In genomic region chr15:97664981-97665668, GRCm38 (mm10) we compare ENCODE assay signal across 12 mouse cellular contexts. TPM values are rescaled to one million over a fixed set of nuclear protein-coding genes. Genes with fewer than 3 reads are reported as not detected.
DNase-seq lines count a peak whose midpoint lies in the region; ATAC-seq and TF ChIP-seq lines count a peak whose summit lies in the region.
"Had no signal": no experiment of that assay in that cellular context is flagged by ENCODE, and none has a peak within 500 bp of the region (broad histone marks: within the 10 kb centered on the region; RNA-seq: fewer than 3 reads in every experiment).

No protein-coding gene starts in this region.

- H3K4me2 ChIP-seq in kidney, embryonic 16.5 days (replicated peaks; ENCODE audit: low read depth, low read length): no peak overlapping the region
- H3K4me2 ChIP-seq in CH12.LX (ENCODE audit: insufficient read depth, low read depth, poor library complexity, severe bottlenecking): 0 out of 2 replicates have a peak overlapping the region, but pooled peaks have one; percentile 18
- H3K4me2 ChIP-seq: embryonic facial prominence, embryonic 12.5 days; hindbrain, embryonic 15.5 days; stomach, embryonic 15.5 days had no signal

- H3K27me3 ChIP-seq in kidney, embryonic 16.5 days (ENCODE audit: insufficient read depth, low read length): no peaks in the 10 kb centered on the region
- H3K27me3 ChIP-seq in CH12.LX (replicated peaks): peaks cover 7% of the 10 kb centered on the region
- H3K27me3 ChIP-seq: embryonic facial prominence, embryonic 12.5 days; hindbrain, embryonic 15.5 days; stomach, embryonic 15.5 days had no signal

- no peak overlapping the region for H3K27ac ChIP-seq in kidney, embryonic 16.5 days (ENCODE audit: low read length)
- no peak overlapping the region for H3K27ac ChIP-seq in CH12.LX (ENCODE audit: insufficient read depth, low read depth)
- H3K27ac ChIP-seq: embryonic facial prominence, embryonic 12.5 days; stomach, embryonic 15.5 days had no signal

- TF ChIP-seq RAD21 in CH12.LX (IDR thresholded peaks at IDR 0.05; ENCODE audit: low read depth, low read length): peak; percentile 21

- H3K9me3 ChIP-seq in kidney, embryonic 16.5 days (ENCODE audit: low read length): no peaks in the 10 kb centered on the region
- no peaks in the 10 kb centered on the region for H3K9me3 ChIP-seq in CH12.LX (replicated peaks; ENCODE audit: low read length)
- H3K9me3 ChIP-seq: embryonic facial prominence, embryonic 12.5 days; hindbrain, embryonic 15.5 days; megakaryocyte, embryonic 14.5 days; stomach, embryonic 15.5 days had no signal

- peak; percentile 85 to 92 for TF ChIP-seq CTCF in CH12.LX (conservative IDR thresholded peaks at IDR 0.05 in 1 of 2, IDR thresholded peaks at IDR 0.05 in 1 of 2; ENCODE audit: low read depth in 2 of 2, low read length in 2 of 2)

- in situ Hi-C loops in CH12.LX (cut with MboI; ENCODE audit: low pct_ligation_motif_present, low pct_unique_long_range_greater_than_20kb, low sequenced_read_pairs): loop anchor here (5.0 to 25.0 kb wide), 4 partner anchors 52 to 1272 kb away; partner anchors contain the start of gene Tuba1b

- peak; percentile 33 to 44 for DNase-seq in kidney, postnatal 4 days
- DNase-seq in CH12.LX (ENCODE audit: extremely low read depth): peak; percentile 59
- DNase-seq in lung, postnatal 14 days: peak; percentile 23
- DNase-seq in layer of hippocampus, postnatal 10 days (ENCODE audit: low spot score in 2 of 2): no peak
- DNase-seq in urinary bladder, postnatal 4 days (ENCODE audit: low spot score in 2 of 2): no peak
- DNase-seq in cerebellum, adult 11-12 months: no peak

- H3K79me2 ChIP-seq in CH12.LX (replicated peaks; ENCODE audit: control insufficient read depth, extremely low read depth, insufficient read depth, poor library complexity, severe bottlenecking): no peaks in the 10 kb centered on the region

- H3K4me1 ChIP-seq in kidney, embryonic 16.5 days (ENCODE audit: insufficient read depth, low read length): no peaks in the 10 kb centered on the region
- H3K4me1 ChIP-seq in CH12.LX (ENCODE audit: control insufficient read depth in 1 of 2, insufficient read depth in 2 of 2): peaks cover 7 to 26% of the 10 kb centered on the region in 2 experiments; a peak in 3 of 4 replicates
- H3K4me1 ChIP-seq: embryonic facial prominence, embryonic 12.5 days; hindbrain, embryonic 15.5 days; stomach, embryonic 15.5 days had no signal

- no peak for TF ChIP-seq EP300 in CH12.LX (IDR thresholded peaks at IDR 0.05; ENCODE audit: low read length)

- 65% methylated on average over 16 of the region's 16 CpGs for WGBS in kidney, embryonic 16.5 days

- no peak for TF ChIP-seq POLR2A in CH12.LX (IDR thresholded peaks at IDR 0.05; ENCODE audit: low read depth, low read length)

- H3K36me3 ChIP-seq in kidney, embryonic 16.5 days (ENCODE audit: insufficient read depth, low read length): no peaks in the 10 kb centered on the region
- no peaks in the 10 kb centered on the region for H3K36me3 ChIP-seq in CH12.LX (replicated peaks in 1 of 2; ENCODE audit: control insufficient read depth in 1 of 2, insufficient read depth in 1 of 2, low read length in 1 of 2)
- H3K36me3 ChIP-seq: embryonic facial prominence, embryonic 12.5 days; hindbrain, embryonic 15.5 days; stomach, embryonic 15.5 days had no signal

- no peak for ATAC-seq in kidney, embryonic 16.5 days (ENCODE audit: low FRiP score, low TSS enrichment)
- peak; percentile 4 for ATAC-seq in activated CD4-positive, CD25-positive, alpha-beta regulatory T cell, adult 4 months

- H3K9ac ChIP-seq in kidney, embryonic 16.5 days (replicated peaks; ENCODE audit: low read length): no peak overlapping the region
- H3K9ac ChIP-seq in CH12.LX (ENCODE audit: insufficient read depth, low read depth): no peak overlapping the region
- H3K9ac ChIP-seq: embryonic facial prominence, embryonic 12.5 days; hindbrain, embryonic 15.5 days; stomach, embryonic 15.5 days had no signal

- dilution Hi-C loops in CH12.LX (cut with MboI; ENCODE audit: extremely low pct_ligation_motif_present, extremely low pct_unique_long_range_greater_than_20kb, low sequenced_read_pairs): no loop called here

- H3K4me3 ChIP-seq in kidney, embryonic 16.5 days (ENCODE audit: low read length): no peak overlapping the region
- no peak overlapping the region for H3K4me3 ChIP-seq in CH12.LX (replicated peaks in 1 of 3; ENCODE audit: low read depth in 2 of 3, low read length in 2 of 3, poor library complexity in 1 of 3)
- H3K4me3 ChIP-seq: embryonic facial prominence, embryonic 12.5 days; hindbrain, embryonic 15.5 days; stomach, embryonic 15.5 days had no signal

TF ChIP-seq in CH12.LX, 34 proteins besides CTCF, POLR2A, EP300 and RAD21:
- TF ChIP-seq HCFC1 (IDR thresholded peaks at IDR 0.05; ENCODE audit: low read depth, low read length): peak; percentile 38; the same call in 1 of the 2 replicates
- no peak for TF ChIP-seq ELF1 (IDR thresholded peaks at IDR 0.05; ENCODE audit: low read depth, low read length)
- 0 out of 2 replicates have a peak, but pooled peaks have one; percentile 9 for TF ChIP-seq NELFE (IDR thresholded peaks at IDR 0.05; ENCODE audit: low read depth, low read length)
- peak; percentile 43; the same call in 1 of the 2 replicates for TF ChIP-seq TCF12 (IDR thresholded peaks at IDR 0.05; ENCODE audit: low read depth, low read length)
- no peak for TF ChIP-seq ZMIZ1 (IDR thresholded peaks at IDR 0.05; ENCODE audit: low read depth, low read length)
- TF ChIP-seq IRF4 (IDR thresholded peaks at IDR 0.05; ENCODE audit: low read depth, low read length): peak; percentile 13; the same call in 1 of the 2 replicates
- TF ChIP-seq SMC3 (IDR thresholded peaks at IDR 0.05; ENCODE audit: low read depth, low read length): peak; percentile 30

RNA-seq across cellular contexts. Expression of gene Rpap3, which starts 40.5 kb away (rescaled TPM):
- 31.0 and 33.0 TPM in 2 replicates for polyA plus RNA-seq in kidney, embryonic 16.5 days (2015; fragmentation: Nextera tagmentation; extraction: Ambion mirVana)
- total RNA-seq in CH12.LX (2012; rRNA removed) (43.1 and 51.8 TPM in 2 replicates), CH12.LX (2014; rRNA removed) (73.7 and 88.8 TPM in 2 replicates)
- 69.1 and 83.7 TPM in 2 replicates for polyA plus RNA-seq in CH12.LX (2012; ENCODE audit: insufficient read length, low read depth)
- polyA plus RNA-seq in activated CD4-positive, CD25-positive, alpha-beta regulatory T cell, adult 4 months (2017; shearing (Covaris generic)): 10 to 100 TPM; 23.4 to 30.7 TPM
- 10 to 100 TPM; 32.0 to 33.7 TPM for total RNA-seq in layer of hippocampus, postnatal 10 days (2021)

Comparison
In these comparisons a context has a peak if more than half of its experiments do, and no peak if none do; other contexts are left out.
1. DNase-seq: peak in kidney, postnatal 4 days (2 of 2), CH12.LX (single experiment) and lung, postnatal 14 days (single experiment); none in layer of hippocampus, postnatal 10 days (0 of 2), urinary bladder, postnatal 4 days (0 of 2) and cerebellum, adult 11-12 months (single experiment).